8 mouse cellular contexts compared by ENCODE assay signal in genomic region chr11:118459051-118459450, GRCm38 (mm10). TPM values are rescaled to one million over a fixed set of nuclear protein-coding genes. Genes with fewer than 3 reads are reported as not detected.
DNase-seq lines count a peak whose midpoint lies in the region; ATAC-seq and TF ChIP-seq lines count a peak whose summit lies in the region.

No protein-coding gene starts in this region.

- peak; percentile 53 for TF ChIP-seq POLR2A in heart, adult 2 months (IDR thresholded peaks at IDR 0.05; ENCODE audit: insufficient read depth, low read depth, low read length)

- peaks cover 3% of the 10 kb centered on the region; the same call in 1 of the 2 replicates for H3K9me3 ChIP-seq in kidney, embryonic 16.5 days (ENCODE audit: low read length)
- H3K9me3 ChIP-seq in midbrain, embryonic 16.5 days (replicated peaks; ENCODE audit: control insufficient read depth, low read length, poor library complexity, severe bottlenecking): no peaks in the 10 kb centered on the region; the same call in 1 of the 2 replicates

- H3K36me3 ChIP-seq in heart, adult 2 months (ENCODE audit: control insufficient read depth, insufficient read depth, low read length): no peaks in the 10 kb centered on the region
- no peaks in the 10 kb centered on the region for H3K36me3 ChIP-seq in kidney, embryonic 16.5 days (ENCODE audit: insufficient read depth, low read length)
- no peaks in the 10 kb centered on the region for H3K36me3 ChIP-seq in midbrain, embryonic 16.5 days (ENCODE audit: control insufficient read depth, insufficient read depth, low read length)

- peak; percentile 74; the same call in 1 of the 2 replicates for ATAC-seq in kidney, embryonic 16.5 days (ENCODE audit: low FRiP score, low TSS enrichment)
- ATAC-seq in midbrain, embryonic 16.5 days: no peak

- peaks cover 21% of the 10 kb centered on the region for H3K4me1 ChIP-seq in heart, adult 2 months (ENCODE audit: control insufficient read depth, insufficient read depth, low read length)
- peaks cover 12% of the 10 kb centered on the region for H3K4me1 ChIP-seq in kidney, embryonic 16.5 days (ENCODE audit: insufficient read depth, low read length)
- no peaks in the 10 kb centered on the region; the same call in 1 of the 2 replicates for H3K4me1 ChIP-seq in midbrain, embryonic 16.5 days (ENCODE audit: control insufficient read depth, insufficient read depth, low read length)

- H3K27me3 ChIP-seq in heart, adult 2 months (ENCODE audit: control insufficient read depth, insufficient read depth, low read length): no peaks in the 10 kb centered on the region
- no peaks in the 10 kb centered on the region for H3K27me3 ChIP-seq in kidney, embryonic 16.5 days (ENCODE audit: insufficient read depth, low read length)
- H3K27me3 ChIP-seq in midbrain, embryonic 16.5 days (ENCODE audit: control insufficient read depth, insufficient read depth, low read depth, low read length): no peaks in the 10 kb centered on the region

- peak overlapping the region; percentile 22 for H3K9ac ChIP-seq in heart, adult 2 months (ENCODE audit: low read depth, low read length)
- H3K9ac ChIP-seq in kidney, embryonic 16.5 days (replicated peaks; ENCODE audit: low read length): no peak overlapping the region
- H3K9ac ChIP-seq in midbrain, embryonic 16.5 days (ENCODE audit: low read depth, low read length): no peak overlapping the region

- no peak for TF ChIP-seq CTCF in heart, adult 2 months (IDR thresholded peaks at IDR 0.05)

- peak overlapping the region; percentile 72 for H3K27ac ChIP-seq in heart, adult 2 months
- H3K27ac ChIP-seq in kidney, embryonic 16.5 days (ENCODE audit: low read length): peak overlapping the region; percentile 9; the same call in 1 of the 2 replicates
- H3K27ac ChIP-seq in midbrain, embryonic 16.5 days (ENCODE audit: low read length): no peak overlapping the region

- peak; percentile 39 for DNase-seq in retina, embryonic 14.5 days (ENCODE audit: low spot score)
- no peak for DNase-seq in retina, postnatal 1 day
- peak; percentile 73 to 78 for DNase-seq in heart, adult 2 months
- DNase-seq in lung, postnatal 4 days: peak; percentile 67 to 72
- DNase-seq in left cerebral cortex, adult 8-10 months (ENCODE audit: low spot score in 2 of 2): no peak
- no peak for DNase-seq in cerebellum, adult 9-10 months

- intact Hi-C loops in heart, adult 2 months (cut with DNase I): no loop called here

- no peaks in the 10 kb centered on the region for H3K79me2 ChIP-seq in heart, adult 2 months (replicated peaks; ENCODE audit: control insufficient read depth, insufficient read depth, low read length)

- TF ChIP-seq EP300 in heart, adult 2 months (IDR thresholded peaks at IDR 0.05; ENCODE audit: insufficient read depth, low read depth, low read length): peak; percentile 18; the same call in 1 of the 2 replicates

- no peak overlapping the region for H3K4me2 ChIP-seq in kidney, embryonic 16.5 days (replicated peaks; ENCODE audit: low read depth, low read length)
- H3K4me2 ChIP-seq in midbrain, embryonic 16.5 days (ENCODE audit: low read length): no peak overlapping the region

- H3K4me3 ChIP-seq in heart, adult 2 months: no peak overlapping the region; the same call in 1 of the 2 replicates
- no peak overlapping the region for H3K4me3 ChIP-seq in kidney, embryonic 16.5 days (ENCODE audit: low read length)
- no peak overlapping the region for H3K4me3 ChIP-seq in midbrain, embryonic 16.5 days (ENCODE audit: low read depth, low read length)

- 13% methylated on average over 8 of the region's 8 CpGs for WGBS in heart, adult 2 months
- WGBS in kidney, embryonic 16.5 days: 7% methylated on average over 8 of the region's 8 CpGs
- 61% methylated on average over 8 of the region's 8 CpGs for WGBS in midbrain, embryonic 16.5 days

RNA-seq across cellular contexts. Expression of gene Engase, which starts 17.6 kb away (rescaled TPM):
- 1 to 10 TPM; 4.4 to 5.4 TPM for total RNA-seq in heart, adult 2 months (2021)
- 5.2 and 7.3 TPM in 2 replicates for polyA plus RNA-seq in heart, adult 2 months (2012; rRNA removed)
- polyA plus RNA-seq in kidney, embryonic 16.5 days (2015; fragmentation: Nextera tagmentation; extraction: Ambion mirVana): 6.1 and 7.5 TPM in 2 replicates
- 10 to 100 TPM; 12.6 to 18.2 (median 15.3) TPM for total RNA-seq in left cerebral cortex, adult 8-10 months (2022)
- 5.5 and 5.9 TPM in 2 replicates for polyA plus RNA-seq in midbrain, embryonic 16.5 days (2015; fragmentation: Nextera tagmentation; extraction: Ambion mirVana)

RNA-seq across cellular contexts. Expression of gene C1qtnf1, which starts 31.0 kb away (rescaled TPM):
- 10 to 100 TPM; 15.2 to 16.0 TPM for total RNA-seq in heart, adult 2 months (2021)
- 15.3 and 20.1 TPM in 2 replicates for polyA plus RNA-seq in heart, adult 2 months (2012; rRNA removed)
- polyA plus RNA-seq in kidney, embryonic 16.5 days (2015; fragmentation: Nextera tagmentation; extraction: Ambion mirVana): 8.2 and 8.3 TPM in 2 replicates
- total RNA-seq in left cerebral cortex, adult 8-10 months (2022): 1 to 10 TPM; 4.4 to 5.3 (median 4.9) TPM
- polyA plus RNA-seq in midbrain, embryonic 16.5 days (2015; fragmentation: Nextera tagmentation; extraction: Ambion mirVana): 4.1 and 4.2 TPM in 2 replicates

RNA-seq across cellular contexts. Expression of gene Cant1, which starts 40.2 kb away (rescaled TPM):
- 10 to 100 TPM; 17.7 to 18.2 TPM for total RNA-seq in heart, adult 2 months (2021)
- 21.6 and 23.4 TPM in 2 replicates for polyA plus RNA-seq in heart, adult 2 months (2012; rRNA removed)
- polyA plus RNA-seq in kidney, embryonic 16.5 days (2015; fragmentation: Nextera tagmentation; extraction: Ambion mirVana): 30.6 and 30.9 TPM in 2 replicates
- 10 to 100 TPM; 36.6 to 40.3 (median 38.8) TPM for total RNA-seq in left cerebral cortex, adult 8-10 months (2022)
- polyA plus RNA-seq in midbrain, embryonic 16.5 days (2015; fragmentation: Nextera tagmentation; extraction: Ambion mirVana): 24.9 and 27.8 TPM in 2 replicates

RNA-seq across cellular contexts. Expression of gene Lgals3bp, which starts 57.2 kb away (rescaled TPM):
- total RNA-seq in heart, adult 2 months (2021): 10 to 100 TPM; 20.2 to 28.6 TPM
- 112 and 121 TPM in 2 replicates for polyA plus RNA-seq in heart, adult 2 months (2012; rRNA removed)
- 14.9 and 18.1 TPM in 2 replicates for polyA plus RNA-seq in kidney, embryonic 16.5 days (2015; fragmentation: Nextera tagmentation; extraction: Ambion mirVana)
- total RNA-seq in left cerebral cortex, adult 8-10 months (2022): 10 to 100 TPM; 20.8 to 62.8 (median 36.9) TPM
- 3.8 and 4.4 TPM in 2 replicates for polyA plus RNA-seq in midbrain, embryonic 16.5 days (2015; fragmentation: Nextera tagmentation; extraction: Ambion mirVana)

Comparison
In these comparisons a context has a peak if more than half of its experiments do, and no peak if none do; other contexts are left out.
1. DNase-seq: peak in retina, embryonic 14.5 days (single experiment), heart, adult 2 months (2 of 2) and lung, postnatal 4 days (2 of 2); none in retina, postnatal 1 day (single experiment), left cerebral cortex, adult 8-10 months (0 of 2) and cerebellum, adult 9-10 months (single experiment).